Mouse (Mus musculus) subcutaneous adipose tissue, adult 2 months (tissue): ENCODE results near the gene Samd13. TPM values are rescaled to one million over a fixed set of nuclear protein-coding genes. Genes with fewer than 3 reads are reported as not detected.

ENCODE experiments used
- polyA plus RNA-seq: library from polyadenylated mRNA; depleted of rRNA; stranded (reverse); fragments of >200 nt; gene quantifications from 2 replicates; pipeline ENCODE4 v1.2.3, GENCODE M21; 2012; ENCODE audit warnings: low replicate concordance; rRNA removed

The Samd13 gene
- polyA plus RNA-seq: 0.17 and 0.40 TPM in 2 replicates

GRCm38 (mm10) chr3:146684811-146685675 lies at the start of gene Samd13:
Samd13 (minus strand) TSS chr3:146685592.

DNA sequence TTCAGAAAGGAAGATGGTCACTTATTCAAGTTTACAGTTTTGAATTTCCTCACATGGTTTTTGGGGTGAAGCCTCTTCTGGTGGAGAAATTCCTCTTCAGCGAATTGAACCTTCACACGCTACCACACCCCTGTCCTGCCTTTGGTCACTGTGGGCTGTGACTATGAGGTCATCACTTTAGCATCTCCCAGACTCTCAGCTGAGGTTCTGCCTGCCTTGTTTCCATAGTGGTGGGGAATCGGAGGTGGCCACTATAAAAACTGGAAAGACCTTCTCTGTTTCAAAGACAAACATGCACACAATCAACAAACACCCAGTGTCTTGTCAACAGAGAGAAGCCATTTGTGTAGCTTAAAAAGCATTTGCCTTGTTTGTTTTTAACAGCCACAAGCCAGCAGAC lies 34.2 kb downstream of the Samd13 start, which contains the start of gene 4930503B20Rik:
4930503B20Rik (minus strand) TSS at position 101 of the 400 bp plus-strand sequence.

DNA sequence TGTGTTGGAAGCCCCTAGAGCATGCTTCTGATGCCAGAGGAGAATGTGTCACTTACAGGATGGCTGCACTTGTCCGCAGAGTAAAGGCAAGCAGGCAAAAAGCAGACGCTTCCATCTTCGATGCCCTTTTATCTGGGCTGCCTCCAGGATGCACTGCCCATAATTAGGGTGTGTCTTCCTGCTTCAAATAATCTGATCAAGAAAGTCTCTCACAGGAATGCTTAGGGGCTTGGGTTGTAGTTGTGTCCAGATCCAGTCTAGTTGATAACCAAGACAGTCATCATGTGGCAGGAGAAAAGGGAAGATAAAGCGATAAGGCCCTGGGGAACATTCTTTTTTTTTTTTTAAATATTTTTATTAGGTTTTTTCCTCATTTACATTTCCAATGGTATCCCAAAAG lies 69.9 kb downstream of the Samd13 start, which contains the start of gene Dnase2b:
Dnase2b (minus strand) TSS at position 101 of the 400 bp plus-strand sequence.

Other genes with a start within 250 kb of the Samd13 start
- 5.3 and 6.7 TPM in 2 replicates for gene Ctbs, start 235.8 kb downstream of the Samd13 start, polyA plus RNA-seq
- gene Spata1, start 185.8 kb downstream of the Samd13 start, polyA plus RNA-seq: 1.1 and 1.7 TPM in 2 replicates
- gene Gng5, start 185.8 kb downstream of the Samd13 start, polyA plus RNA-seq: 413 and 461 TPM in 2 replicates
- gene Rpf1, start 164.2 kb downstream of the Samd13 start, polyA plus RNA-seq: 7.7 and 12.7 TPM in 2 replicates
- gene Uox, start 115.2 kb downstream of the Samd13 start, polyA plus RNA-seq: 0.77 TPM in 1 of 2 replicates, not detected in the other
- gene Dnase2b, start 70.0 kb downstream of the Samd13 start, polyA plus RNA-seq: not detected in 2 replicates
- gene 4930503B20Rik, start 34.3 kb downstream of the Samd13 start, polyA plus RNA-seq: not detected in 2 replicates
- 18.6 and 34.4 TPM in 2 replicates for gene Prkacb, start 127.4 kb upstream of the Samd13 start, polyA plus RNA-seq
- gene Ttll7, start 166.8 kb upstream of the Samd13 start, polyA plus RNA-seq: 1.3 and 2.3 TPM in 2 replicates